Mouse (Mus musculus): ENCODE data around the gene Cyp2s1. TPM values are rescaled to one million over a fixed set of nuclear protein-coding genes. Genes with fewer than 3 reads are reported as not detected.
A peak's percentile ranks its signal among the peaks of the same experiment; 100 is the strongest.

Gene Cyp2s1
- total RNA-seq (2021): 1 to 10 TPM; 3.4 to 8.6 TPM
- long read RNA-seq, experiment 1, partial matches to known transcripts: 0 of 1 reads
- long read RNA-seq, experiment 1, other reads (novel, unspliced or antisense): 0 of 1 reads
- long read RNA-seq, experiment 2, partial matches to known transcripts: 0 of 1 reads
- long read RNA-seq, experiment 2, other reads (novel, unspliced or antisense): 0 of 1 reads

- DNase-seq: peak in 1 of 2 experiments; percentile 29
Measured at GRCm38 (mm10) chr7:25816241-25816919, at the start of gene Cyp2s1. TSS of gene Cyp2s1 (minus strand) at chr7:25816913.

- no peak for DNase-seq
Measured at GRCm38 (mm10) chr7:25864861-25865260, 48.1 kb upstream of the Cyp2s1 start.

DNA sequence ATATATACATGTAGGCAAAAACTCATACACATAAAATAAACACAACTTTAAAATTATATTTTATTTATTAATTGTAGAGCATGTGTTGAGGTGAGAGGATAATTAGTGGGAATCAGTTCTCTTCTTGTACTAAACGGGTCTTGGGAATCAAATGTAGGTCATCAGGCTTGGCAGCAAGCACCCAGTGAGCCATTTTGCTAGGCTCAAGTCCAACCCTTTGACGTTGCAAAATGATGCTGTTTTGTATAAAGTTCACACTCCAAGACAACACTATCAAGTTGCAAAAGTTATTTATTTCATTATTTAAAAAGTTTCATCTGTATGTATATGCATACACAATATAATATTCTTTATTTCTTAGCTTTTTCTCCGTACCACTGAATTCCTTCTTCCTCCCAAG is 47.0 kb upstream of the Cyp2s1 start:
- peak in 1 of 2 experiments; percentile 25 for DNase-seq

GRCm38 (mm10) chr7:25862365-25862764 is 45.7 kb upstream of the Cyp2s1 start:
- DNase-seq: no peak

- peak in 1 of 2 experiments; percentile 22 for DNase-seq
Measured at GRCm38 (mm10) chr7:25859962-25860870, 43.5 kb upstream of the Cyp2s1 start.

GRCm38 (mm10) chr7:25855082-25855481 is 38.4 kb upstream of the Cyp2s1 start:
- peak; percentile 54 to 82 for DNase-seq

DNA sequence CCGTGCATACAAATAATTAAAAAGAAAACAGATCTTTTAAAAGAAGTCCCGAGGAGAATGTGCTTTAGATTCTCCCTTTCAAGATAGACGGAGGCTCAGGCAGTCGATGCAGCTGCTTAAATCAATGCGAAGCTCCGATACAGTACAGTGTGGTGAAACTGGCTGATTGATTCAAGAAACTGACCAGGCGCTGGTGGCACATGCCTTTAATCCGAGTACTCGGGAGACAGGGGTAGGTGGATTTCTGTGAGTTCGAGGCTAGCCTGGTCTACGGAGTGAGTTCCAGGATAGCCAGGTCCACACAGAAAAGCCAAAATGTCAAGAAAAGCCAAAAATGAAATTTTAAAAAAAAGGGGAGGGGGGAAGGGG is 31.7 kb upstream of the Cyp2s1 start:
- DNase-seq: no peak

- peak; percentile 87 to 97 for DNase-seq
Measured at GRCm38 (mm10) chr7:25847722-25848443, 31.2 kb upstream of the Cyp2s1 start.

DNA sequence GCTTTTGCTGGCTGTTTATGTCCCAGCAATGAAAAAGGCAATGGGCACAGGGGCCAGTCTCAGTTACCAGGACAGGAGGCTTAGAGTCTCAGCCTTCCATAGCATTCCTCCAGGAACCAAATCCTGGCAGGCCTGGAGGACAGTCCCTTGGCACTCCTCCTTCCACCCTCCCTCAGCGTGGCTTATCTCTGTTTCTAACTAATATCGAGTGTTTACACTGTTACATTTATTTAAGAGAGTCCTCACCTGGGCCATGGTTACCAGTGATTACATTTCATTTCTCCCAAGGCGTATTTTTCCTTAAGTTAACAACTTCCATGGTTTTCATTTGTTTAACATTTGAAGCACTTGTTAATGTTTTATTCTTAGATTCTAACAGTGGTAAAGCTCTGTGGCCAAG is 28.2 kb upstream of the Cyp2s1 start:
- no peak for DNase-seq

GRCm38 (mm10) chr7:25844423-25844822 is 27.7 kb upstream of the Cyp2s1 start:
- DNase-seq: no peak

DNA sequence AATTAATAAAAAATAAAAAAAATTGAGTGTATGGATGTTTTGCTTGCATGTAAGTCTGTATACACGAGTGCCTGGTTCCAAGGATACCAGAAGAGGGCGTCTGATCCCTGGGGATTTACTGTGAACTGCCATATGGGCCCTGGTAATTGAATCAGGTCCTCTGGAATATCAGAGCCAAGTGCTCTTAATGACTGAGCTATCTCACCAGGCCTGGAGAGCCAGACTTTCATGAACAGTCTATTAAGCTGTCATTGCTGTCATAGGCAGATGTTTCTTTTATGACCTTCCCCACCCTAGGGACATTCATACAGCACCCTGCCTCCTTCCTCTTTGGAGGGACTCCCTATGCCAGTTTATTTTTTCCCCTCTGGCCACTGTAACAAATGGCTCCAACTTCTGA is 26.8 kb upstream of the Cyp2s1 start:
- DNase-seq: no peak

GRCm38 (mm10) chr7:25840908-25841307 is 24.2 kb upstream of the Cyp2s1 start:
- no peak for DNase-seq

GRCm38 (mm10) chr7:25835188-25835891 is 18.6 kb upstream of the Cyp2s1 start:
- no peak for DNase-seq

GRCm38 (mm10) chr7:25831557-25832530 is 15.1 kb upstream of the Cyp2s1 start:
- peak; percentile 19 to 28 for DNase-seq

GRCm38 (mm10) chr7:25830251-25830650 is 13.5 kb upstream of the Cyp2s1 start:
- no peak for DNase-seq

GRCm38 (mm10) chr7:25827199-25827598 is 10.5 kb upstream of the Cyp2s1 start:
- DNase-seq: peak; percentile 83 to 87

- no peak for DNase-seq
Measured at GRCm38 (mm10) chr7:25826029-25826428, 9.3 kb upstream of the Cyp2s1 start.

DNA sequence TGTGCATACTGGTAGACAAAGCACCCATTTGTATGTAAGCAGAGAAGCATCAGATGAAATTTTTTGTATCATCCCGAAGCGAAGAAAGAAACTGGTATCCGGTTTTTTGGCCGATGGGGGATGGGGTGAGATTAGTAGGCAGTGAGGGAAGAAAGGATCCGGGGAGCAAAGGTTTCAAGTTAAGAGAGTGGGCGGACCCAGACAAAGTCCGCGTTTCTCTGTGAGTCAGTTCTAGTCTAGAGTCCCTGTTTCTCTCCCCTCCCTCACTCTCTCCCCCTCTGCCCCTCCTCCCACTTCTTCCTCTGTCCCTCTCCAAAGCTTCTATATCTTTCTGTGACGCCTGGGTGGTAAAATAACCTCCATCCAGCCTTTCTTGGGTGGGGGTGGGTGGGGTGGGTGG is 8.3 kb upstream of the Cyp2s1 start:
- DNase-seq: no peak

GRCm38 (mm10) chr7:25815571-25815970 is 1.1 kb downstream of the Cyp2s1 start:
- no peak for DNase-seq

DNA sequence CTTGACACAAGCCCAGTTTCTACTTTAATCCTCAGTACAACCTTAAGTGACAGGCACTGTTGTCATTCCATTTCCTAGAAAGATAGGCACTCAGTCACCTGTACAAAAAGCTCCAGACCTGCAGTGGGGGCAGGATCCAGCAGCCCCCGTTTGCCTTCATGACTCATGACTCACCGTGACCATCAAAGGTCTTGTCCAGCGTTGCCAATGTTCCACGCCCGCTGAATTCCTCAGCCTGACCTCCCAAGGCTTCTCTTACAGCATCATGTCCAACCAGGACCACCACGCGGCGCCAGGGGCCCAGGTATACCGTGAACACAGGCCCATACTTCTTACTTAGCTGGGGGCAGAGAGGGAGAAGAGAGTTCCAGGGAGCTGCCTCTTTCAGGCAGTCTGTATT is 2.0 kb downstream of the Cyp2s1 start:
- no peak for DNase-seq

All from heart, adult 18-20 months (tissue).